Mouse (Mus musculus): ENCODE data around the gene Olfml3. TPM values are rescaled to one million over a fixed set of nuclear protein-coding genes. Genes with fewer than 3 reads are reported as not detected.

Olfml3 gene
- polyA plus RNA-seq, 1 experiment from 2014 or later, result 15.5 TPM

DNA sequence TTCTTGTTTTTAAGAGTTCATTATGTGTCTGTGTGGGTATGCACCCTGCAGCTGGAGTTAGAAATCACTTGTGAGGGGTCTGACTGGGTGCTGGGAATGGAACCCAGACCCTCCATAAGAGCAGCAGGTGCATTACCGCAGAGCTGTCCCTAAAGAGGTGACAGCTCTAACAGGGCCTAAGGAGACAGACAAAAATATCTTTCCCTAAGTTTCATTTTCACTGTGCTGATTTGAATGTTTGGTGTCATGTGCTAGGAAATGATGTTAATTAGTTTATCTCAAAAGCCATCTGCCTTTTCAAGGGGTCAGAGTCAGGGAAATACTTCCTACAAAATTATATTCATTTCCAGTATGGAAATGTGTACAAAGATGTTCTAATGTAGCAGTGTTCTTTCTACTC is 1.5 kb upstream of the Olfml3 start, which contains the start of gene Gm10964:
TSS of gene Gm10964 (plus strand) at position 38 of the 400 bp plus-strand sequence.
- peak within 1 kb of the TSS; percentile 27 for H3K4me3 ChIP-seq (replicated peaks)
- no peak for ATAC-seq (ENCODE audit: low FRiP score)
- 100% methylated on average over 1 of the region's 1 CpGs for WGBS

GRCm38 (mm10) chr3:103737061-103737754 is 593 bp downstream of the Olfml3 start:
- peak overlapping the region; percentile 21; the same call in 1 of the 2 replicates for H3K9ac ChIP-seq (replicated peaks)

More for the DNA sequence above, 1.5 kb upstream of the Olfml3 start, which contains the start of gene Gm10964:
- Histone ChIP-seq H3K27ac (replicated peaks) (peak within 1 kb of the TSS; percentile 84), H3K4me2 (peak within 1 kb of the TSS; percentile 53), H3K36me3 (peaks cover 23% of the 10 kb centered on the region), H3K27me3 (replicated peaks) (no peaks in the 10 kb centered on the region), H3K4me1 (peaks cover 49% of the 10 kb centered on the region), H3K9me3 (replicated peaks) (no peaks in the 10 kb centered on the region), H3K9ac (replicated peaks) (peak within 1 kb of the TSS; percentile 32; the same call in 1 of the 2 replicates)

DNA sequence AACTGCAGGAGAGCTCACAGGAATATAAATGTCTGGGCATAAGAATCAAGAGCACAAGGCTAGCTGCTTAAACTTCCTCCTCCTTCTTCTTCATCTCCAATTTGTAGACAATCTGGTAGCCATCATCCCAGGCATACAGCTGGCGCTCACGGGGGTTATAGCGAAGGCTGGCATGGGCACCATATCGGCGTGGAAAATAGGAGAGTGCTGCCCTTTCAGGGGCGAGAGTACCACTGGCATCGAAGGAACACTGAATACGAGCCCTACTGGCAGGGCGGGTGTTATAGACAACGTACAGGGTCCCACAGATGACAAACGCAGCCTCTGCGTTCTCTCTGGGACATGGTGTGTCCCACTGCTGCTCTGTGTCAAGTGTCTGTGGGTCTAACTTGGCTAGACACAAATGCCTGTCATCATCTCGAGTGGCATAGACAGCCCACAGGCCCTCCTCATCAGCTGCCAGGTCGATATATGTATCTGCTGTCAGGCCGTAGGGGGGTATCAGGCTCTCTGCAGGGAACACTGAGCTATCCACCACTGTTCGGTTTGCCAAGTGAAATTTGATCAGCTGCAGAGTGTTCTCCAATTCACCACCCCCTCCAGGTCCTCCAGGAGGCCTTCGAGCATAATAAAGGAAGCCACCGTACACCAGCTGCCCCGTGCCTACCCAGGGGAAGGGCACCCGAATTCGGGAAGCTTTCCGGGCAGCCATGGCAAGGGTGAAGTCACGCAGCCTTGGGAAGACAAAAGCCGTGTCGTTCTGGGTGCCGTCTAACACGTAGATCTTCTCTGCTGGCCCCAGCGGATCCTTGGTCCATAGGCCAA is 1.8 kb downstream of the Olfml3 start:
- peak overlapping the region; percentile 53 for H3K4me2 ChIP-seq
- no peak overlapping the region for H3K9ac ChIP-seq (replicated peaks)
- no peaks in the 10 kb centered on the region for H3K9me3 ChIP-seq (replicated peaks)
- H3K27me3 ChIP-seq (replicated peaks), result no peaks in the 10 kb centered on the region
- 63% methylated on average over 28 of the region's 28 CpGs for WGBS
- ATAC-seq (ENCODE audit: low FRiP score), result no peak
- peaks cover 66% of the 10 kb centered on the region for H3K4me1 ChIP-seq
- H3K27ac ChIP-seq (replicated peaks), result peak overlapping the region; percentile 84; the same call in 1 of the 2 replicates
- H3K36me3 ChIP-seq, result no peaks in the 10 kb centered on the region
- H3K4me3 ChIP-seq (replicated peaks), result peak overlapping the region; percentile 27; the same call in 1 of the 2 replicates

More at GRCm38 (mm10) chr3:103737061-103737754, 593 bp downstream of the Olfml3 start:
- peak overlapping the region; percentile 84 for H3K27ac ChIP-seq (replicated peaks)
- peak overlapping the region; percentile 53 for H3K4me2 ChIP-seq
- peaks cover 66% of the 10 kb centered on the region for H3K4me1 ChIP-seq
- H3K27me3 ChIP-seq (replicated peaks), result no peaks in the 10 kb centered on the region
- 34% methylated on average over 16 of the region's 16 CpGs for WGBS
- H3K9me3 ChIP-seq (replicated peaks), result no peaks in the 10 kb centered on the region
- no peak for ATAC-seq (ENCODE audit: low FRiP score)
- peaks cover 8% of the 10 kb centered on the region for H3K36me3 ChIP-seq
- peak overlapping the region; percentile 27 for H3K4me3 ChIP-seq (replicated peaks)

- Histone ChIP-seq H3K27me3 (replicated peaks) (no peaks in the 10 kb centered on the region), H3K4me1 (peaks cover 60% of the 10 kb centered on the region), H3K27ac (replicated peaks) (peak overlapping the region; percentile 56), H3K9ac (replicated peaks) (0 out of 2 replicates have a peak overlapping the region, but pooled peaks have one; percentile 30), H3K4me2 (peak overlapping the region; percentile 49), H3K36me3 (no peaks in the 10 kb centered on the region), H3K4me3 (replicated peaks) (no peak overlapping the region), H3K9me3 (replicated peaks) (no peaks in the 10 kb centered on the region)
- no peak for ATAC-seq (ENCODE audit: low FRiP score)
- WGBS, result 19% methylated on average over 11 of the region's 11 CpGs
Measured at GRCm38 (mm10) chr3:103734696-103735519, 2.9 kb downstream of the Olfml3 start.

DNA sequence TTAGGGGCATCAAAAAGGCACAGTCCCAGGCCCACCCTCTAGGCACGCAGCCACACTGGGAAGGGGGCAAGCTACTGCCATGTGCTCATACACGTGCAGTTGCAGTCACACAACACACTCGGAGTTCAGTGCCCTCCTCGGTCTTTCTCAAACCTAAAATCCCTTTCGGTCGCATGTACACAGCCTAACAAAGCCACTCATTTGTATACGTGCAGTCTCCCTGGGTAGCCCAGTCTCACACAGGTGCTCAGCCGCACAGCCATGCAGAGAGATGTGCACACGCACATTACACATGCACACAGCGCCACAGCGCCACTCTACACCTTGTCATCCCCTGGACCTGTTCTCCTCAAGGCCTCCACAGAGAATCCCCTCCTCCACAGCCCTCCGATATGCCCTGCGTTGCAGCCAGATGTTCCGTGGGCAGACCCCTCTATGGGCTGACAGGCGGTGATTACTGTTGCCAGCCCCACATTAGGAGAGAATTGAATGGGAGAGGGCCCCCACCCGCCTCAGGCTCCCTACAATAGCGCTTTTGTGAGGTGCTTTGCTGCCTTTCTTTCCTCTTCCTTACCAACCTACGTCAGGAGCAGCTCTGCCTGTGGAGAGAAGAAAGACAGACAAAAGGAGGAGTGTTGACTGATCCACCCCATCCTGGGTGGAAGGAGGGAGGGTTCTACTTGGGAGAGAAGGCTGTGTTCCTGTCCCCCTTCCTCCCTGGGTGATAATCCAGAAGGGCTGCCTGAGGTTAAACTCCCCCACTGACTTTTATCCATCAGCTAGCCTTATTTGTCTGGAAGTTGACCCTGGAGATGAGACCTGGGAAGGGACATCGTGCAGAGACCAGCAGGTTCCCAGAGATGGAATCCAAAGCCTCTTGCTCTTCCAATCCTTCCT is 3.8 kb downstream of the Olfml3 start:
- peak; percentile 78 for ATAC-seq (ENCODE audit: low FRiP score)
- Histone ChIP-seq H3K4me1 (peaks cover 60% of the 10 kb centered on the region), H3K9me3 (replicated peaks) (no peaks in the 10 kb centered on the region), H3K36me3 (no peaks in the 10 kb centered on the region), H3K4me2 (peak overlapping the region; percentile 49), H3K27ac (replicated peaks) (peak overlapping the region; percentile 71), H3K4me3 (replicated peaks) (0 out of 2 replicates have a peak overlapping the region, but pooled peaks have one; percentile 8), H3K27me3 (replicated peaks) (no peaks in the 10 kb centered on the region), H3K9ac (replicated peaks) (peak overlapping the region; percentile 30; the same call in 1 of the 2 replicates)
- WGBS, result 9% methylated on average over 19 of the region's 19 CpGs

DNA sequence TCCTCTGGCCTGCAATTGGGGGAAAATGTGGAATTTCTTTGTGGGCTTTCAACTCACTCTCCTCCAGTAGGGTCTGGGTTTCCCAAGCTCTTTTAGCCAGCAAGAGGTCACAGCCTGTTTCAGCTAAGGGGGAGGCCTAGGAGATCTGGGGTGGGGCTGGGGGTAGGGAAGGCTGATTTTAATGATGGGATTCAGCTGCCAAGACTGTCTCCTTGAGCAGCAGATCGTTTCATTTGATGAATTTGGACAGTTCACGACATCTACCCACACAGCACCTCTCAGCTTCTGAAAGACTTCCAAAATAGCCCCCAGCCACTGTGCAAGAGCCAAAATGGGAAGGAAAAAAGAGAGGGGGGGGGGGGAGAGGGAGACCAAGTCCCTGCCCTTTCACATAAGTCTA is 4.6 kb downstream of the Olfml3 start:
- Histone ChIP-seq H3K4me1 (peaks cover 55% of the 10 kb centered on the region), H3K4me2 (no peak overlapping the region), H3K9ac (replicated peaks) (no peak overlapping the region), H3K9me3 (replicated peaks) (no peaks in the 10 kb centered on the region), H3K27me3 (replicated peaks) (no peaks in the 10 kb centered on the region), H3K36me3 (no peaks in the 10 kb centered on the region), H3K4me3 (replicated peaks) (no peak overlapping the region), H3K27ac (replicated peaks) (peak overlapping the region; percentile 6; the same call in 1 of the 2 replicates)
- WGBS, result 14% methylated on average over 2 of the region's 2 CpGs
- no peak for ATAC-seq (ENCODE audit: low FRiP score)

GRCm38 (mm10) chr3:103732116-103732515 is 5.7 kb downstream of the Olfml3 start:
- Histone ChIP-seq H3K27me3 (replicated peaks) (no peaks in the 10 kb centered on the region), H3K36me3 (no peaks in the 10 kb centered on the region), H3K9me3 (replicated peaks) (no peaks in the 10 kb centered on the region), H3K4me3 (replicated peaks) (no peak overlapping the region), H3K4me2 (no peak overlapping the region), H3K4me1 (peaks cover 48% of the 10 kb centered on the region), H3K27ac (replicated peaks) (no peak overlapping the region), H3K9ac (replicated peaks) (no peak overlapping the region)
- no peak for ATAC-seq (ENCODE audit: low FRiP score)
- WGBS, result 80% methylated on average over 3 of the region's 3 CpGs

DNA sequence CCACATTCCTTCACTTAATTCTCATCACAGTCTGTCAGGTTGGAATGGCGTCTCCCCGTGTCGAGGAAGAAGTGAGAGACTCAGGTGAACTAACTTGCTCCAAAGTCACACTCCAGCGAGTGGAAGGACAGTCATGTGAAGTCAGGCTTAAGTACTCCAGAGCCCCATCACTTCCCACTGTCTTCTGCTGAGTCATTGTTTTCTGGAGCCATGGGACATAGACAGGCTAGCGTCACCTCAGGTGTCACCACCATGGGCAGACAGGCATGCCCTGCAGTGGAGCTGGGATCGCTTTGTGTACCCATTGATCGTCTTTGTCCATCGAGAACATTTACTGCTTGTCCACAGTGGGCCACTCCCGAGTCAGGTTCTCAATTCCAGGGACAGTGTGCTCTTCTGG is 8.0 kb downstream of the Olfml3 start:
- H3K4me2 ChIP-seq, result no peak overlapping the region
- H3K9ac ChIP-seq (replicated peaks), result no peak overlapping the region
- no peaks in the 10 kb centered on the region for H3K36me3 ChIP-seq
- peaks cover 31% of the 10 kb centered on the region for H3K4me1 ChIP-seq
- H3K9me3 ChIP-seq (replicated peaks), result no peaks in the 10 kb centered on the region
- no peak for ATAC-seq (ENCODE audit: low FRiP score)
- H3K4me3 ChIP-seq (replicated peaks), result no peak overlapping the region
- 96% methylated on average over 9 of the region's 9 CpGs for WGBS
- H3K27me3 ChIP-seq (replicated peaks), result no peaks in the 10 kb centered on the region
- no peak overlapping the region for H3K27ac ChIP-seq (replicated peaks)

GRCm38 (mm10) chr3:103727813-103728326 is 9.9 kb downstream of the Olfml3 start:
- WGBS, result 47% methylated on average over 2 of the region's 2 CpGs
- H3K4me2 ChIP-seq, result no peak overlapping the region
- no peak overlapping the region for H3K9ac ChIP-seq (replicated peaks)
- H3K36me3 ChIP-seq, result no peaks in the 10 kb centered on the region
- peaks cover 12% of the 10 kb centered on the region; the same call in 1 of the 2 replicates for H3K4me1 ChIP-seq
- H3K27ac ChIP-seq (replicated peaks), result no peak overlapping the region
- H3K27me3 ChIP-seq (replicated peaks), result no peaks in the 10 kb centered on the region
- no peak for ATAC-seq (ENCODE audit: low FRiP score)
- H3K9me3 ChIP-seq (replicated peaks), result no peaks in the 10 kb centered on the region
- H3K4me3 ChIP-seq (replicated peaks), result no peak overlapping the region

- H3K4me3 ChIP-seq (replicated peaks), result no peak overlapping the region
- H3K27me3 ChIP-seq (replicated peaks), result no peaks in the 10 kb centered on the region
- no peak overlapping the region for H3K9ac ChIP-seq (replicated peaks)
- ATAC-seq (ENCODE audit: low FRiP score), result no peak
- no peaks in the 10 kb centered on the region for H3K9me3 ChIP-seq (replicated peaks)
- no peak overlapping the region for H3K4me2 ChIP-seq
- H3K27ac ChIP-seq (replicated peaks), result no peak overlapping the region
- WGBS, result 56% methylated on average over 3 of the region's 3 CpGs
- no peaks in the 10 kb centered on the region for H3K36me3 ChIP-seq
- H3K4me1 ChIP-seq, result peaks cover 9% of the 10 kb centered on the region; the same call in 1 of the 2 replicates
Measured at GRCm38 (mm10) chr3:103726642-103727041, 11.2 kb downstream of the Olfml3 start.
